ENCODE assay signal across 34 mouse cellular contexts in the genomic region with DNA sequence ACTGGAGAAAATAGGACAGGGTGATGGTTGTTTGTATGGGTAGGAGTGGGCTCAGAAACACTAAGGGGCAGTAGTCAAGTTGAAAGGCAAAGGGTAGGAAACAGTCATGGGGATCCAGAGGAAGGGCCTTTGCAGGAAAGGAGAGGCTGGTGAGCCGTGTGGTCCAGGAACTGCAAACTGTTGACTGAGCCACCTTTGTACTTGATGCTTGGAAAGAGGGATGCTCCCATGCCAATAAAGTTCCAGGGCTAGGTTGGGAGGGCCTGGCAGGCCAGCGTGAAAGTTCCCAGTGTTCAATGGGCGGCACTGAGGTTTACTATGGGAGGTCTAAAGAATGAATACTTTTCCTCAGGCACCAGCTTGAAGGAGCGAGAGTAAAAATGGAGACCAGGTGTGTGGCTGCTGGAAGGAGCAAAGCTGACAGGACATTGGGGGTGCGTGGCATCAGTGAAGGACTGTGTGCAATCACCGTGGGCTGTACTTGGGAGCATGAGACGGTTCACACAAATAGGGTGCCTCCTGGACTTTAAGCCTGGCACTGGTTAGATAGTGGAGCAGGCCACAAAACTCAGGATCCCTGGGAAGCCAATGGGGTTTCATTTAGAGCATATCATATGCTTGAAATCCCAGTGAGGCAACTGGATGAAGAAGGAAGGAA. TPM values are rescaled to one million over a fixed set of nuclear protein-coding genes. Genes with fewer than 3 reads are reported as not detected.
"Had no signal": no experiment of that assay in that cellular context is flagged by ENCODE, and none has a peak within 500 bp of the region (broad histone marks: within the 10 kb centered on the region; RNA-seq: fewer than 3 reads in every experiment).

No protein-coding gene starts in this region.

- H3K4me1 ChIP-seq: hindbrain, embryonic 12.5 days had no signal

- H3K27ac ChIP-seq: gastrocnemius, adult 2 months; heart, adult 2 months; heart, embryonic 13.5 days; heart, embryonic 15.5 days; hindbrain, embryonic 12.5 days; hindbrain, embryonic 14.5 days; intestine, embryonic 15.5 days; layer of hippocampus, adult 2 months; left cerebral cortex, adult 2 months; limb, embryonic 12.5 days had no signal

- H3K9ac ChIP-seq: heart, embryonic 13.5 days; heart, embryonic 15.5 days; hindbrain, embryonic 12.5 days; hindbrain, embryonic 14.5 days; intestine, embryonic 15.5 days; limb, embryonic 12.5 days had no signal

- ATAC-seq: forebrain, embryonic 16.5 days; hindbrain, embryonic 16.5 days; inflammation-experienced regulatory T-cells, adult 6 months; intestine, embryonic 15.5 days; intestine, postnatal 0 days had no signal

- H3K9me3 ChIP-seq: heart, embryonic 13.5 days; heart, embryonic 15.5 days; hindbrain, embryonic 12.5 days; intestine, embryonic 15.5 days; limb, embryonic 10.5 days had no signal

- H3K4me3 ChIP-seq: gastrocnemius, adult 2 months; heart, adult 2 months; heart, embryonic 13.5 days; heart, embryonic 15.5 days; hindbrain, embryonic 12.5 days; intestine, embryonic 15.5 days; layer of hippocampus, adult 2 months; left cerebral cortex, adult 2 months; limb, embryonic 10.5 days; limb, embryonic 12.5 days had no signal

- H3K4me2 ChIP-seq: heart, embryonic 11.5 days; heart, embryonic 13.5 days; heart, embryonic 15.5 days; hindbrain, embryonic 12.5 days; hindbrain, embryonic 14.5 days; intestine, embryonic 15.5 days; limb, embryonic 12.5 days had no signal

- H3K36me3 ChIP-seq: heart, embryonic 13.5 days; heart, embryonic 15.5 days; hindbrain, embryonic 12.5 days; intestine, embryonic 15.5 days; limb, embryonic 10.5 days; limb, embryonic 12.5 days had no signal

- DNase-seq: gastrocnemius, adult 2 months; gastrocnemius, postnatal 10 days; gastrocnemius, postnatal 25 days; heart, adult 2 months; heart, postnatal 14 days; heart, postnatal 36 days; kidney, adult 18-20 months; kidney, adult 8-10 months; kidney, postnatal 10 days; kidney, postnatal 25 days; kidney, postnatal 4 days had no signal

- H3K27me3 ChIP-seq: hindbrain, embryonic 12.5 days; intestine, embryonic 15.5 days; limb, embryonic 12.5 days had no signal

RNA-seq across cellular contexts. Expression of a gene that starts 10.1 kb away (rescaled TPM):
- total RNA-seq: granulocyte monocyte progenitor cell, adult 5-6 weeks; hematopoietic stem cell, adult 5-6 weeks had no signal
- polyA plus RNA-seq: inflammation-experienced regulatory T-cells, adult 6 months had no signal

RNA-seq across cellular contexts. Expression of a gene that starts 17.6 kb away (rescaled TPM):
- total RNA-seq: gastrocnemius, adult 2 months; gastrocnemius, postnatal 10 days; gastrocnemius, postnatal 25 days; gastrocnemius, postnatal 4 days; granulocyte monocyte progenitor cell, adult 5-6 weeks; heart, adult 2 months; heart, postnatal 14 days; heart, postnatal 36 days; hematopoietic stem cell, adult 5-6 weeks had no signal
- polyA plus RNA-seq: heart, adult 2 months; heart, embryonic 13.5 days; heart, embryonic 15.5 days; heart, postnatal 0 days; inflammation-experienced regulatory T-cells, adult 6 months; kidney, embryonic 14.5 days; limb, embryonic 10.5 days; limb, embryonic 12.5 days had no signal

RNA-seq across cellular contexts. Expression of a gene that starts 18.1 kb away (rescaled TPM):
- total RNA-seq: gastrocnemius, adult 2 months; granulocyte monocyte progenitor cell, adult 5-6 weeks; hematopoietic stem cell, adult 5-6 weeks; layer of hippocampus, adult 2 months; layer of hippocampus, postnatal 10 days; layer of hippocampus, postnatal 25 days; left cerebral cortex, postnatal 14 days; left cerebral cortex, postnatal 36 days had no signal
- polyA plus RNA-seq: forebrain, embryonic 16.5 days; heart, embryonic 11.5 days; heart, postnatal 0 days; hindbrain, embryonic 12.5 days; hindbrain, embryonic 14.5 days had no signal
